Mouse (Mus musculus): ENCODE measurements around the gene Tatdn3.

GRCm38 (mm10) chr1:191030182-191030581 lies 32.5 kb downstream of the Tatdn3 start:
- TF ChIP-seq ZC3H11A (IDR thresholded peaks at IDR 0.05; ENCODE audit: borderline replicate concordance, low read depth, low read length): no peak
- no peak for TF ChIP-seq ZNF384 (IDR thresholded peaks at IDR 0.05; ENCODE audit: low read depth, low read length)
- TF ChIP-seq HCFC1 (IDR thresholded peaks at IDR 0.05; ENCODE audit: borderline replicate concordance, insufficient read depth, low read length): no peak
